Mouse (Mus musculus): ENCODE data around the gene Gmfb.

DNA sequence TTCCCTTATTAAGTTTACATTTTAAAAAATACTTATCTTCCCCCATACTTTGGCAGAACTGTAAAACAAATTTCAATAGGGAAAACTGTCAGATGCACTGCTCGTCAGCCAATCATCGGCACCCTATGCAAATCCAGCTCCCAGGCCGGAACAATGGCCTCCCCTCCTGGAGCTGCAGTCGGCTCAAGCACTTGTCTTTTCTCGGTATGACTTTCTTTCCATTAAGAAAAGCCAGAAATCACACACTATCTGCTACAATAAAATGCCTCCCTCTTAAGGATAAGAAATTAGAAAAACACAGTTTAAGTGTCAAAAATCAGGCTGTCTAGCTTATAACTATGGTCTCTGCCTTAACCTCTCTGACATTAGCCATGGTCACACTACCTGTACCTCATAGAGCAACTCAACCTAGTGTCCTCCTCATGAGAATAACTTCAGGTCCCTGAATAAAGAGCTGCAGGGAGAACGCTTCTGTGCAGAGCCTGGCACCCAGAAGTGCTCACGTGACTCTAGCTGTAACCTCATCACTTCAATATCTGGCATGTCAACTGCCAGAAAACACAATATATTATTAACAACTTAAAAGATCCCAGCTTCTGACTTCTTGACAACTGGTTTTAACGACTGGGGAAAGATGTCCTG lies 39.7 kb downstream of the Gmfb start:
- no peak for TF ChIP-seq CTCF (conservative IDR thresholded peaks at IDR 0.05 in 1 of 2, IDR thresholded peaks at IDR 0.05 in 1 of 2; ENCODE audit: low read depth in 2 of 2, low read length in 2 of 2)
- peak; percentile 75 for TF ChIP-seq JUN (IDR thresholded peaks at IDR 0.05; ENCODE audit: insufficient read depth, low read depth, low read length)
- TF ChIP-seq ZNF384 (IDR thresholded peaks at IDR 0.05; ENCODE audit: low read depth, low read length): no peak
- TF ChIP-seq IRF4 (IDR thresholded peaks at IDR 0.05; ENCODE audit: low read depth, low read length): peak; percentile 95
- 0 out of 2 replicates have a peak, but pooled peaks have one; percentile 50 for TF ChIP-seq RCOR1 (conservative IDR thresholded peaks at IDR 0.05; ENCODE audit: low read depth, low read length)
- no peak for TF ChIP-seq MAFK (IDR thresholded peaks at IDR 0.05; ENCODE audit: insufficient replicate concordance, low read length)

All from CH12.LX (cell line).